Mouse (Mus musculus) megakaryocyte-erythroid progenitor cell, adult 5 weeks (primary cell): ENCODE data around the gene Olfr135. TPM values are rescaled to one million over a fixed set of nuclear protein-coding genes. Genes with fewer than 3 reads are reported as not detected.

ENCODE experiments used
- polyA plus RNA-seq: library from polyadenylated mRNA; stranded (reverse); fragments of >175 nt; gene quantifications from 2 replicates; pipeline ENCODE4 v1.2.3, GENCODE M21; 2012

The Olfr135 gene
- polyA plus RNA-seq = not detected in 2 replicates

GRCm38 (mm10) chr17:38204035-38204434 lies at the start of gene Olfr135:
Olfr135 (plus strand) TSS chr17:38204335.

DNA sequence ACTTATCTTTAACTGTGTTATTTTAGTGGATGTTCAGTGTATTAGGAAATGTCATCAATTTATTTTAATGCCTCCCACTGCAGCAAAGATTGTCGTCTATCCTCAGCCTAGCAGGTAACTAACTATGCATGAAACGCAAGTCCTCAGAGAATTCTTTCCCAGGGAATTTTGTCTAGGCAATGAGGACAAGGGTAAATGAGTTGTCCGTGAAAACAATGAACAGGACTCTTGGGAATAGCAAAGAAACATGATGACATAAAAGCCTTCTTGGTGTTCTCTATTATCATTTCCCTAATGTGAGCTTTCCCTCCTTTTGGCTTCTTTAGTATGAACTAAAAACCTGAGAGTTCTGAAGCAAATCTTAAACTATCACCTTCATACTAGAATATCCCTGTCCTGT lies 33.0 kb upstream of the Olfr135 start, which contains the start of gene Olfr134:
Gene Olfr134 (plus strand): TSS at position 301 of the 400 bp plus-strand sequence.

Other genes starting within 250 kb of the Olfr135 start
- gene Olfr129, start 144.3 kb upstream of the Olfr135 start, polyA plus RNA-seq = not detected in 2 replicates
- not detected in 2 replicates for gene Olfr130, start 140.4 kb upstream of the Olfr135 start, polyA plus RNA-seq
- gene Olfr131, start 115.6 kb upstream of the Olfr135 start, polyA plus RNA-seq = not detected in 2 replicates
- gene Olfr132, start 69.8 kb upstream of the Olfr135 start, polyA plus RNA-seq = not detected in 2 replicates
- gene Olfr133, start 59.1 kb upstream of the Olfr135 start, polyA plus RNA-seq = not detected in 2 replicates
- gene Olfr134, start 32.9 kb upstream of the Olfr135 start, polyA plus RNA-seq = not detected in 2 replicates
- gene Olfr138, start 56.7 kb downstream of the Olfr135 start, polyA plus RNA-seq = not detected in 2 replicates
- gene Olfr137, start 103.2 kb downstream of the Olfr135 start, polyA plus RNA-seq = not detected in 2 replicates
- not detected in 2 replicates for gene Olfr136, start 125.5 kb downstream of the Olfr135 start, polyA plus RNA-seq
- not detected in 2 replicates for gene Esp36, start 215.8 kb downstream of the Olfr135 start, polyA plus RNA-seq